Mouse (Mus musculus) stomach, postnatal 0 days (tissue): Measurements from ENCODE around the gene Epb41l5. TPM values are rescaled to one million over a fixed set of nuclear protein-coding genes. Genes with fewer than 3 reads are reported as not detected.

Experiments
- ATAC-seq: fragments of 200-750 bp; cut with Nextera tagmentation; 2 replicates; pipeline ENCODE4 v1.8.0; 2017; ENCODE audit not compliant: low FRiP score, low TSS enrichment
- DNase-seq: peaks from one replicate; pipeline ENCODE4 v3.0.0-alpha.2; 2016; ENCODE audit warnings: low spot score
- H3K27ac ChIP-seq: fragments of 300-500 bp; sonication (generic); replicated peaks from 2 replicates; pipeline ENCODE4 v1.5.1; 2014; ENCODE audit warnings: mild to moderate bottlenecking, control low read depth
- H3K27me3 ChIP-seq: fragments of 300-500 bp; sonication (generic); 2 replicates; pipeline ENCODE4 v1.6.1; 2014; ENCODE audit warnings: low read length; ENCODE audit not compliant: control insufficient read depth, insufficient read depth
- H3K36me3 ChIP-seq: fragments of 300-500 bp; sonication (generic); 2 replicates; pipeline ENCODE4 v1.6.1; 2014; ENCODE audit warnings: low read length, mixed read lengths; ENCODE audit not compliant: control insufficient read depth, insufficient read depth
- H3K4me1 ChIP-seq: fragments of 300-500 bp; sonication (generic); replicated peaks from 2 replicates; pipeline ENCODE4 v1.6.1; 2014; ENCODE audit warnings: antibody characterized with exemption; ENCODE audit not compliant: control insufficient read depth, insufficient read depth
- H3K4me2 ChIP-seq: fragments of 300-500 bp; sonication (generic); replicated peaks from 2 replicates; pipeline ENCODE4 v1.6.1; 2014; ENCODE audit warnings: low read depth, mild to moderate bottlenecking, control low read depth, moderate library complexity
- H3K4me3 ChIP-seq: fragments of 300-500 bp; sonication (generic); 2 replicates; pipeline ENCODE4 v1.5.1; 2014; ENCODE audit warnings: low read depth, low read length, control low read depth
- H3K9ac ChIP-seq: fragments of 300-500 bp; sonication (generic); 2 replicates; pipeline ENCODE4 v1.6.1; 2014; ENCODE audit warnings: mild to moderate bottlenecking, low read length, control low read depth, mixed read lengths
- H3K9me3 ChIP-seq: fragments of 300-500 bp; sonication (generic); 2 replicates; pipeline ENCODE4 v1.6.1; 2016; ENCODE audit warnings: low read length; ENCODE audit not compliant: control insufficient read depth
- CTCF ChIP-seq: IDR thresholded peaks from 2 replicates; pipeline ENCODE4 v1.5.1; 2016; ENCODE audit warnings: antibody characterized with exemption, low read depth, mild to moderate bottlenecking, moderate library complexity
- EP300 ChIP-seq: optimal IDR thresholded peaks from 2 replicates; pipeline ENCODE3; 2016; ENCODE audit warnings: antibody characterized with exemption
- WGBS: fragments of 180-500 bp; shearing (Covaris S2); extraction: QIAGEN DNeasy Blood & Tissue Kit; methylation state at CpG from one replicate; pipeline ENCODE4 v1.1.7; 2014; 5-methylcytosine and 5-hydroxymethylcytosine counted together
- polyA plus RNA-seq: library from polyadenylated mRNA; unstranded; fragments of >200 nt; fragmentation: Nextera tagmentation; extraction: Ambion mirVana; gene quantifications from 2 replicates; pipeline ENCODE4 v1.2.1, GENCODE M21; 2015

The Epb41l5 gene
- polyA plus RNA-seq, 1 experiment from 2014 or later: 17.7 TPM

GRCm38 (mm10) chr1:119641090-119641812 lies 7.5 kb downstream of the Epb41l5 start:
- H3K4me1 ChIP-seq: no peaks in the 10 kb centered on the region
- H3K27ac ChIP-seq: no peak overlapping the region
- no peak overlapping the region for H3K4me3 ChIP-seq
- no peak for DNase-seq
- ATAC-seq: no peak
- H3K9me3 ChIP-seq: no peaks in the 10 kb centered on the region
- TF ChIP-seq EP300: no peak
- TF ChIP-seq CTCF: no peak
- H3K36me3 ChIP-seq: no peaks in the 10 kb centered on the region
- no peak overlapping the region for H3K9ac ChIP-seq
- H3K4me2 ChIP-seq: no peak overlapping the region
- no peaks in the 10 kb centered on the region for H3K27me3 ChIP-seq

- no peak for DNase-seq
- H3K4me1 ChIP-seq: no peaks in the 10 kb centered on the region
- 46% methylated on average over 2 of the region's 2 CpGs for WGBS
Observed at GRCm38 (mm10) chr1:119640006-119640405, 8.8 kb downstream of the Epb41l5 start.

GRCm38 (mm10) chr1:119637188-119638023 lies 11.4 kb downstream of the Epb41l5 start:
- Histone ChIP-seq H3K27ac (no peak overlapping the region), H3K4me3 (no peak overlapping the region), H3K27me3 (no peaks in the 10 kb centered on the region), H3K4me2 (no peak overlapping the region), H3K36me3 (no peaks in the 10 kb centered on the region), H3K4me1 (no peaks in the 10 kb centered on the region), H3K9ac (no peak overlapping the region), H3K9me3 (no peaks in the 10 kb centered on the region)
- WGBS: 71% methylated on average over 6 of the region's 6 CpGs
- no peak for DNase-seq
- TF ChIP-seq CTCF (no peak), EP300 (no peak)
- peak; percentile 51; the same call in 1 of the 2 replicates for ATAC-seq

More at GRCm38 (mm10) chr1:119640006-119640405, 8.8 kb downstream of the Epb41l5 start:
- Histone ChIP-seq H3K4me3 (no peak overlapping the region), H3K4me2 (no peak overlapping the region), H3K36me3 (no peaks in the 10 kb centered on the region), H3K27ac (no peak overlapping the region), H3K27me3 (no peaks in the 10 kb centered on the region), H3K9ac (no peak overlapping the region), H3K9me3 (no peaks in the 10 kb centered on the region)
- ATAC-seq: no peak
- TF ChIP-seq EP300 (no peak), CTCF (no peak)

DNA sequence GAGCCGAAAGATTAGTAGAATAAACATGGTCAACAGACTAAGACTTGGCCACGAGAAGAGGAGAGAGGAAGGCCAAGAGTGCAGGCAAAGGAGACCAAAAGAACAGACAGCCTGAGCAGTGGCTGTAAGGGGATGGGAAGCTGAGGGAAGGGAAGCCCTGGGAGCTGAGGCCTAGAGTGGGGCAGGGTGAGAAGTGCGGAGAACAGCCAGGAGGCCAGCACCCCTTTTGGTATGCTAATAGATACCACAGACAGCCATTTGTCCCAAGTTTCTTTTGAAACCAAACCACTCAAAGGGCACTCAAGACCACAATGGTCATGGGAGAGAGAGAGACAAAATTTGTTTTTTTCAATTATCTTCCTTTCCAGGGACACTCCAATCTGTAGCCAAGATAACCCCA lies 14.1 kb downstream of the Epb41l5 start:
- no peaks in the 10 kb centered on the region for H3K4me1 ChIP-seq
- 56% methylated on average over 3 of the region's 3 CpGs for WGBS
- no peak overlapping the region for H3K4me2 ChIP-seq
- ATAC-seq: no peak
- no peaks in the 10 kb centered on the region for H3K27me3 ChIP-seq
- H3K4me3 ChIP-seq: no peak overlapping the region
- no peaks in the 10 kb centered on the region for H3K9me3 ChIP-seq
- DNase-seq: no peak
- no peak overlapping the region for H3K27ac ChIP-seq
- TF ChIP-seq EP300: no peak
- TF ChIP-seq CTCF: no peak
- no peaks in the 10 kb centered on the region for H3K36me3 ChIP-seq
- H3K9ac ChIP-seq: no peak overlapping the region

DNA sequence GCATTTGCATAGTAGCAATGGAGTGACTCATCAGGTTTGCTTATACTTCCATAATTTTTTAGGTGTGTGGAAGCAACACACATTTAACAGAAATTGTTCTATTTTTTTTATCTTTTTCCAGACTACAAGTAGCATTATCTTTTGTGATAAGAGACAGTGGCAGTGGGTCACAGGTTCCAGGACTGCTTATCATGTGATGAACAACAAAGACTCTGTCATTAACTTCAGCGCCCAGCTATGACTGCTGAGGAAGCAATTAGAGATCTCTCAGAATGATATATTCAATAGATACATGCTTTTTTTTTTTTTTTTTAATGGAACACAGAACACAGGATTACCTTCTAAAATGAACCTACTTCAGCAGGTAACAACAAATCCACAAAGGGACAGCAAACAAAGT lies 18.4 kb downstream of the Epb41l5 start:
- ATAC-seq: no peak
- Histone ChIP-seq H3K4me2 (no peak overlapping the region), H3K4me3 (no peak overlapping the region), H3K27ac (no peak overlapping the region), H3K27me3 (no peaks in the 10 kb centered on the region), H3K9ac (no peak overlapping the region), H3K9me3 (no peaks in the 10 kb centered on the region), H3K36me3 (no peaks in the 10 kb centered on the region), H3K4me1 (no peaks in the 10 kb centered on the region)
- no peak for TF ChIP-seq CTCF
- TF ChIP-seq EP300: no peak
- 71% methylated on average over 1 of the region's 1 CpGs for WGBS
- DNase-seq: no peak

GRCm38 (mm10) chr1:119626837-119627236 lies 22.0 kb downstream of the Epb41l5 start:
- TF ChIP-seq EP300 (no peak), CTCF (no peak)
- no peaks in the 10 kb centered on the region for H3K4me1 ChIP-seq
- no peaks in the 10 kb centered on the region for H3K27me3 ChIP-seq
- no peaks in the 10 kb centered on the region for H3K36me3 ChIP-seq
- no peak for DNase-seq
- no peak overlapping the region for H3K4me2 ChIP-seq
- ATAC-seq: no peak
- H3K9me3 ChIP-seq: no peaks in the 10 kb centered on the region
- H3K9ac ChIP-seq: no peak overlapping the region
- H3K4me3 ChIP-seq: no peak overlapping the region
- no peak overlapping the region for H3K27ac ChIP-seq
- 54% methylated on average over 4 of the region's 4 CpGs for WGBS
